Mouse (Mus musculus): Measurements from ENCODE around the gene Mkln1. TPM values are rescaled to one million over a fixed set of nuclear protein-coding genes. Genes with fewer than 3 reads are reported as not detected.
A peak's percentile ranks its signal among the peaks of the same experiment; 100 is the strongest.

The Mkln1 gene
- 100 to 1,000 TPM; 125 to 126 TPM for total RNA-seq (2021)

- peak; percentile 85 to 94 for DNase-seq (ENCODE audit: extremely low spot score in 1 of 2, low spot score in 2 of 2)
- intact Hi-C loops (cut with DNase I), result loop anchor here (2.0 kb wide), 1 partner anchor 180 kb away; no protein-coding TSS in a partner anchor
These were observed at the start of gene Mkln1 for GRCm38 (mm10) chr6:31398431-31399205. Mkln1 (plus strand) TSS chr6:31398735.

- peak in 1 of 2 experiments; percentile 38 for DNase-seq (ENCODE audit: extremely low spot score in 1 of 2, low spot score in 2 of 2)
- intact Hi-C loops (cut with DNase I), result no loop called here
These were observed 41.9 kb upstream of the Mkln1 start for GRCm38 (mm10) chr6:31356444-31357191.

- intact Hi-C loops (cut with DNase I), result no loop called here
- DNase-seq (ENCODE audit: extremely low spot score in 1 of 2, low spot score in 2 of 2), result no peak
These were observed 41.2 kb upstream of the Mkln1 start for GRCm38 (mm10) chr6:31357286-31357685.

DNA sequence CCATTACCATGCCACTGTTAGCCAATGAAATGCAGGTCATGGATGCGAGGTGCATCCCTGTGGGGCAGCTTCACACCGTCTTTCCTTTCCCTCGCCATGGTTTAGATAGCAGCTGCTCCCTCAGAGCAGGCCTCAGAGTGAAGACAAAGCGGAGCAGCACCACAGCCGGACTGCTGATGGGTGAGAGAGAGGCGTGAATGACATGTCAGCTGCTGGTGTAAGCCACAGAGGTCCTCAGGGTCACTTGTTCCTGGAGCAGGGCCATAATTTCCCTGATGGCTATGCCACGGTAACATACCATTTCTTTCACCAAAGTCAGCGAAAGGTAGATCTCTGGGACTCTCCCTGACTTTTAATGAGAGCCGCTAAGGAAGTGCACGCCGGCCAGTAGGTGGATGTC, 35.9 kb upstream of the Mkln1 start:
- intact Hi-C loops (cut with DNase I), result no loop called here
- no peak for DNase-seq (ENCODE audit: extremely low spot score in 1 of 2, low spot score in 2 of 2)

GRCm38 (mm10) chr6:31364399-31364798, 34.1 kb upstream of the Mkln1 start:
- DNase-seq (ENCODE audit: extremely low spot score in 1 of 2, low spot score in 2 of 2), result no peak
- intact Hi-C loops (cut with DNase I), result no loop called here

- intact Hi-C loops (cut with DNase I), result no loop called here
- no peak for DNase-seq (ENCODE audit: extremely low spot score in 1 of 2, low spot score in 2 of 2)
These were observed 30.6 kb upstream of the Mkln1 start for GRCm38 (mm10) chr6:31367947-31368346.

GRCm38 (mm10) chr6:31368559-31368958, 30.0 kb upstream of the Mkln1 start:
- intact Hi-C loops (cut with DNase I), result no loop called here

GRCm38 (mm10) chr6:31369875-31370274, 28.7 kb upstream of the Mkln1 start:
- peak in 1 of 2 experiments; percentile 42 for DNase-seq (ENCODE audit: extremely low spot score in 1 of 2, low spot score in 2 of 2)
- intact Hi-C loops (cut with DNase I), result no loop called here

More at GRCm38 (mm10) chr6:31368559-31368958, 30.0 kb upstream of the Mkln1 start:
- DNase-seq (ENCODE audit: extremely low spot score in 1 of 2, low spot score in 2 of 2), result no peak

DNA sequence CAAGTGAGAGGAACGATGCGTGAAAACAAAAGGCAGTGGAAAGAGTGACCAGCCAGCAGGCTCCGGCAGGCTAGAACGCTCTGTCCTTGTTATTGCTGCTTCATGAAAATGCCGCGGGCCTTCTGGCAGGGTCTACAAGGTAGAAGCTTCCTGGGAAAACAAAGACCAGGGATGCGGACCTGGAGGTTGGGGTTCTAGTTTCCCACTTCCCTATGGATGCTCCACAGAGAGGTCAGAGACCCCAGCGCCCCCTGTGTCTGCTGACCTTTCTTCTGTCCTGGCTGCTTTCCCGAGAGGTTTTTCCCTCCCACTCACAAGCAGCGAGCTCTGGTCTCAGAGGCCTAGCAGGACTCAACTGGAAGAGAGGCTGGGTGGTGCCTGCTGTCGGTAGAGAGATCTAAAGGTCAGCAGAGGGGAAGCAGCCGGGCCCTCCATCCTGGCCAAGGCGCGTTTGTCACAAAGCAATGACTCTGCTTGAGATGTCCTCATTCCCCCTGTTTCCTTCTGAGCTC, 27.9 kb upstream of the Mkln1 start:
- intact Hi-C loops (cut with DNase I), result no loop called here
- DNase-seq (ENCODE audit: extremely low spot score in 1 of 2, low spot score in 2 of 2), result peak in 1 of 2 experiments; percentile 58

DNA sequence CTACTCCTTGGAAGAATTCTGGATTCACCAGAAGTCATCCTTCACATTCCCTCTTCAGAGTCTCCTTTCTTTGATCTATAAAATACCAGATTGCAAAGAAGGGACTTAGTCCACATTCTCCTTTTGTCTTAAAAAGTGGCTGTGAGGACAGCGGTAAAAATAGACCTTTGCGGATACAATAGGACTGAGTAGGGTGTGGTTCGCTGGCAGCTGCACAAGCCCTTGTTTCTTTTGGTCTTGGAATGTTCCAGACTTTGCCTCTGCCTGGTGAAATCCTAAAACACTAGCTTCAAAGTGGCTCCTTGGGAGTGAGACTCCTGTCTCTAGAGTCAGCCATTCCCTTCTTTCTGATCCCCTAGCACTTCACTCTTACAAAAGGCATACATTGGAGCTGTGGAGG, 27.4 kb upstream of the Mkln1 start:
- DNase-seq (ENCODE audit: extremely low spot score in 1 of 2, low spot score in 2 of 2), result peak in 1 of 2 experiments; percentile 53
- intact Hi-C loops (cut with DNase I), result no loop called here

GRCm38 (mm10) chr6:31372620-31373019, 25.9 kb upstream of the Mkln1 start:
- intact Hi-C loops (cut with DNase I), result no loop called here
- no peak for DNase-seq (ENCODE audit: extremely low spot score in 1 of 2, low spot score in 2 of 2)

- intact Hi-C loops (cut with DNase I), result no loop called here
- no peak for DNase-seq (ENCODE audit: extremely low spot score in 1 of 2, low spot score in 2 of 2)
These were observed 25.4 kb upstream of the Mkln1 start for GRCm38 (mm10) chr6:31373084-31373673.

- intact Hi-C loops (cut with DNase I), result no loop called here
- no peak for DNase-seq (ENCODE audit: extremely low spot score in 1 of 2, low spot score in 2 of 2)
These were observed 15.5 kb upstream of the Mkln1 start for GRCm38 (mm10) chr6:31382989-31383388.

DNA sequence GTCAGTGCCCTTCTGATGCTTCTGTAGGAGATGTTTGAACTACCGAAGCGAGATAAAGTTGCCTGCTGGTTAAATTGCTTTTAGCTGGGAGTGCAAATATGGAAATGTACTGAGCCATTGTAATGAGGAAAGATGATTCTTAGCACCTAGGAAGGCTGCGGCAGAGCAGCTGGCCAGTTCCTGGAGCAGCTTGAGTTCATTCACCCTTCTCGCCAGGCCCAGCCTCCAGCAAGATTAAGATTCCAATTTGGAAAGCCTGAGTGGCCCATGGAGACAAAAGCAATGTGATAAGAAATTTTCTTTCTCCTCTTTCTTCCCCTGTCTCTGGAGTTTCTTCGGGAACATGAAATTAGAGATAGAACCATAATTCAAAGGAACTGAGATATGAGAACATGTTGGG, 13.7 kb upstream of the Mkln1 start:
- no peak for DNase-seq (ENCODE audit: extremely low spot score in 1 of 2, low spot score in 2 of 2)
- intact Hi-C loops (cut with DNase I), result no loop called here

GRCm38 (mm10) chr6:31385281-31386145, 13.0 kb upstream of the Mkln1 start:
- no peak for DNase-seq (ENCODE audit: extremely low spot score in 1 of 2, low spot score in 2 of 2)
- intact Hi-C loops (cut with DNase I), result no loop called here

- intact Hi-C loops (cut with DNase I), result no loop called here
- no peak for DNase-seq (ENCODE audit: extremely low spot score in 1 of 2, low spot score in 2 of 2)
These were observed 8.8 kb upstream of the Mkln1 start for GRCm38 (mm10) chr6:31389716-31390115.

- intact Hi-C loops (cut with DNase I), result no loop called here
- peak in 1 of 2 experiments; percentile 36 for DNase-seq (ENCODE audit: extremely low spot score in 1 of 2, low spot score in 2 of 2)
These were observed 8.1 kb upstream of the Mkln1 start for GRCm38 (mm10) chr6:31390243-31390981.

DNA sequence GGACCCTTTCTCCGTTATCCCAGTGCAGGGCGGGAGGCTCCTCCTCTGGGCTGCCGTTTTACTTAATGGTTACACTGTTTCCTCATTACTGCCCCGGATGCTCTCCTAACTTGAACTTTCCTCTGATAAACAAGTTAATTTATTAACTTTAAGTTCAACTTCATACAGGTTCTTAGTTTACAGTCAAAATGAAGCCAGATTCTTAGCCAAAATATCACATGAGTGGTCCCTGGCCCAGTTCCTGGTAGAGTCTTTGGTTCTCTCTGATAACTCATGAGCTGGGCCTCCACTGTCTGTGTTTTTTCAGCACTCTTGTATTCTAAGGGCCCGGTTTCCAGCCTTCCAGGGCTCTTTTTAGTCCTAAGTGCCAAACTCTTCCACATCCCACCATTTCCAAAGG, 5.7 kb upstream of the Mkln1 start:
- intact Hi-C loops (cut with DNase I), result no loop called here
- no peak for DNase-seq (ENCODE audit: extremely low spot score in 1 of 2, low spot score in 2 of 2)

All from left cerebral cortex, postnatal 10 days (tissue).